Comparison of ENCODE assay signal across 11 mouse cellular contexts in genomic region chr7:15914252-15914651, GRCm38 (mm10). TPM values are rescaled to one million over a fixed set of nuclear protein-coding genes. Genes with fewer than 3 reads are reported as not detected.
A peak's percentile ranks its signal among the peaks of the same experiment; 100 is the strongest.
DNase-seq lines count a peak whose midpoint lies in the region; ATAC-seq lines count a peak whose summit lies in the region.
"Had no signal": no experiment of that assay in that cellular context is flagged by ENCODE, and none has a peak within 500 bp of the region (broad histone marks: within the 10 kb centered on the region; RNA-seq: fewer than 3 reads in every experiment).

No protein-coding gene starts in this region.

- no peak overlapping the region for H3K4me3 ChIP-seq in hindbrain, embryonic 14.5 days (replicated peaks; ENCODE audit: low read length)
- no peak overlapping the region for H3K4me3 ChIP-seq in hindbrain, embryonic 12.5 days
- no peak overlapping the region for H3K4me3 ChIP-seq in limb, embryonic 10.5 days
- H3K4me3 ChIP-seq: erythroblast, embryonic 14.5 days; liver, embryonic 13.5 days; stomach, embryonic 15.5 days had no signal

- H3K4me2 ChIP-seq in hindbrain, embryonic 14.5 days (replicated peaks), result no peak overlapping the region
- H3K4me2 ChIP-seq in hindbrain, embryonic 12.5 days (replicated peaks), result no peak overlapping the region
- H3K4me2 ChIP-seq: liver, embryonic 13.5 days; stomach, embryonic 15.5 days had no signal

- H3K36me3 ChIP-seq in hindbrain, embryonic 14.5 days (replicated peaks; ENCODE audit: control insufficient read depth, insufficient read depth), result peaks cover 28% of the 10 kb centered on the region
- H3K36me3 ChIP-seq in hindbrain, embryonic 12.5 days, result peaks cover 27% of the 10 kb centered on the region
- H3K36me3 ChIP-seq in limb, embryonic 10.5 days, result peaks cover 32% of the 10 kb centered on the region

- no peaks in the 10 kb centered on the region for H3K27me3 ChIP-seq in hindbrain, embryonic 14.5 days (ENCODE audit: control insufficient read depth, insufficient read depth, low read length)
- H3K27me3 ChIP-seq in hindbrain, embryonic 12.5 days, result no peaks in the 10 kb centered on the region
- H3K27me3 ChIP-seq in limb, embryonic 10.5 days (ENCODE audit: low read depth, poor library complexity, severe bottlenecking), result no peaks in the 10 kb centered on the region
- H3K27me3 ChIP-seq: liver, embryonic 13.5 days; stomach, embryonic 15.5 days had no signal

- 29% methylated on average over 2 of the region's 2 CpGs for WGBS in hindbrain, embryonic 14.5 days
- WGBS in hindbrain, embryonic 12.5 days, result 46% methylated on average over 2 of the region's 2 CpGs
- WGBS in limb, embryonic 10.5 days, result 43% methylated on average over 2 of the region's 2 CpGs

- no peak overlapping the region for H3K9ac ChIP-seq in hindbrain, embryonic 14.5 days
- H3K9ac ChIP-seq in hindbrain, embryonic 12.5 days, result no peak overlapping the region
- H3K9ac ChIP-seq: liver, embryonic 13.5 days; stomach, embryonic 15.5 days had no signal

- H3K27ac ChIP-seq in hindbrain, embryonic 14.5 days, result no peak overlapping the region
- no peak overlapping the region for H3K27ac ChIP-seq in hindbrain, embryonic 12.5 days
- H3K27ac ChIP-seq in limb, embryonic 10.5 days, result no peak overlapping the region
- H3K27ac ChIP-seq: liver, embryonic 13.5 days; stomach, embryonic 15.5 days had no signal

- no peaks in the 10 kb centered on the region for H3K4me1 ChIP-seq in hindbrain, embryonic 14.5 days (replicated peaks; ENCODE audit: control insufficient read depth, insufficient read depth, low read length)
- no peaks in the 10 kb centered on the region for H3K4me1 ChIP-seq in hindbrain, embryonic 12.5 days
- H3K4me1 ChIP-seq in limb, embryonic 10.5 days, result 0 out of 2 replicates have a peak, but pooled peaks cover 3% of the 10 kb centered on the region
- H3K4me1 ChIP-seq: stomach, embryonic 15.5 days had no signal

- no peaks in the 10 kb centered on the region for H3K9me3 ChIP-seq in hindbrain, embryonic 14.5 days (ENCODE audit: control insufficient read depth, low read length)
- H3K9me3 ChIP-seq in hindbrain, embryonic 12.5 days (replicated peaks), result no peaks in the 10 kb centered on the region
- H3K9me3 ChIP-seq in limb, embryonic 10.5 days (replicated peaks), result no peaks in the 10 kb centered on the region
- H3K9me3 ChIP-seq: liver, embryonic 13.5 days; stomach, embryonic 15.5 days had no signal

- intact Hi-C loops in left cerebral cortex, postnatal 36 days (cut with DNase I), result no loop called here

- ATAC-seq in hindbrain, embryonic 14.5 days (ENCODE audit: low FRiP score), result no peak
- no peak for ATAC-seq in hindbrain, embryonic 12.5 days (ENCODE audit: low FRiP score)

- DNase-seq in hindbrain, embryonic 14.5 days (ENCODE audit: low spot score), result peak; percentile 34
- DNase-seq in 416B (ENCODE audit: low read depth), result peak; percentile 62
- peak; percentile 77 for DNase-seq in CD4-positive, CD25-positive, alpha-beta regulatory T cell, adult 2 months (ENCODE audit: low read depth, low spot score)
- DNase-seq in c-Kit-positive CD71-positive TER-119-positive erythroid progenitor cells, embryonic 14.5 days (ENCODE audit: low spot score), result peak; percentile 60
- peak; percentile 52 for DNase-seq in limb, embryonic 10.5 days (ENCODE audit: low spot score)
- DNase-seq in right cerebral cortex, postnatal 4 days, result peak; percentile 32
- DNase-seq in left cerebral cortex, postnatal 36 days (ENCODE audit: low spot score in 2 of 2), result no peak
- DNase-seq: liver, embryonic 13.5 days had no signal

RNA-seq across cellular contexts. Expression of gene Selenow, which starts 8.0 kb away (rescaled TPM):
- polyA plus RNA-seq in hindbrain, embryonic 14.5 days (2014; fragmentation: Nextera tagmentation; extraction: Ambion mirVana), result 1,554 and 1,615 TPM in 2 replicates
- polyA plus RNA-seq in hindbrain, embryonic 12.5 days (2016; fragmentation: Nextera tagmentation; extraction: Ambion mirVana), result 1,041 and 1,118 TPM in 2 replicates
- polyA plus RNA-seq in limb, embryonic 10.5 days (2016; fragmentation: Nextera tagmentation; extraction: Ambion mirVana), result 654 and 733 TPM in 2 replicates
- 1,000 to 10,000 TPM; 1,151 to 1,335 TPM for total RNA-seq in left cerebral cortex, postnatal 36 days (2021)

RNA-seq across cellular contexts. Expression of gene Nop53, which starts 31.6 kb away (rescaled TPM):
- polyA plus RNA-seq in hindbrain, embryonic 14.5 days (2014; fragmentation: Nextera tagmentation; extraction: Ambion mirVana), result 113 and 114 TPM in 2 replicates
- polyA plus RNA-seq in hindbrain, embryonic 12.5 days (2016; fragmentation: Nextera tagmentation; extraction: Ambion mirVana), result 157 and 167 TPM in 2 replicates
- polyA plus RNA-seq in limb, embryonic 10.5 days (2016; fragmentation: Nextera tagmentation; extraction: Ambion mirVana), result 173 and 203 TPM in 2 replicates
- 100 to 1,000 TPM; 113 to 130 TPM for total RNA-seq in left cerebral cortex, postnatal 36 days (2021)

RNA-seq across cellular contexts. Expression of gene Crxos, which starts 31.8 kb away (rescaled TPM):
- polyA plus RNA-seq in hindbrain, embryonic 14.5 days (2014; fragmentation: Nextera tagmentation; extraction: Ambion mirVana), result 0.41 TPM in 1 of 2 replicates, not detected in the other
- polyA plus RNA-seq in hindbrain, embryonic 12.5 days (2016; fragmentation: Nextera tagmentation; extraction: Ambion mirVana), result not detected in 2 replicates
- polyA plus RNA-seq in limb, embryonic 10.5 days (2016; fragmentation: Nextera tagmentation; extraction: Ambion mirVana), result not detected in 2 replicates
- under 1 TPM in 1 of 2 experiments, not detected in 1; 0.27 TPM for total RNA-seq in left cerebral cortex, postnatal 36 days (2021)
- polyA plus RNA-seq: liver, embryonic 13.5 days; stomach, embryonic 15.5 days had no signal

RNA-seq across cellular contexts. Expression of gene Crx, which starts 34.5 kb away (rescaled TPM):
- not detected in 2 replicates for polyA plus RNA-seq in hindbrain, embryonic 14.5 days (2014; fragmentation: Nextera tagmentation; extraction: Ambion mirVana)
- polyA plus RNA-seq in hindbrain, embryonic 12.5 days (2016; fragmentation: Nextera tagmentation; extraction: Ambion mirVana), result not detected in 2 replicates
- not detected in 2 replicates for polyA plus RNA-seq in limb, embryonic 10.5 days (2016; fragmentation: Nextera tagmentation; extraction: Ambion mirVana)
- total RNA-seq in left cerebral cortex, postnatal 36 days (2021), result not detected
- polyA plus RNA-seq: erythroblast, embryonic 14.5 days; liver, embryonic 13.5 days; stomach, embryonic 15.5 days had no signal

RNA-seq across cellular contexts. Expression of gene Ehd2, which starts 53.1 kb away (rescaled TPM):
- 5.6 and 6.6 TPM in 2 replicates for polyA plus RNA-seq in hindbrain, embryonic 14.5 days (2014; fragmentation: Nextera tagmentation; extraction: Ambion mirVana)
- polyA plus RNA-seq in hindbrain, embryonic 12.5 days (2016; fragmentation: Nextera tagmentation; extraction: Ambion mirVana), result 10.1 and 16.6 TPM in 2 replicates
- 10.1 and 10.4 TPM in 2 replicates for polyA plus RNA-seq in limb, embryonic 10.5 days (2016; fragmentation: Nextera tagmentation; extraction: Ambion mirVana)
- total RNA-seq in left cerebral cortex, postnatal 36 days (2021), result 1 to 10 TPM; 3.5 to 6.8 TPM

Comparison
In these comparisons a context has a peak if more than half of its experiments do, and no peak if none do; other contexts are left out.
1. DNase-seq: peak in hindbrain, embryonic 14.5 days (single experiment), 416B (single experiment), CD4-positive, CD25-positive, alpha-beta regulatory T cell, adult 2 months (single experiment), c-Kit-positive CD71-positive TER-119-positive erythroid progenitor cells, embryonic 14.5 days (single experiment), limb, embryonic 10.5 days (single experiment) and right cerebral cortex, postnatal 4 days (single experiment); none in left cerebral cortex, postnatal 36 days (0 of 2).